ENCODE assay signal across 11 mouse cellular contexts in genomic region chr7:78576169-78576568, GRCm38 (mm10).
DNase-seq lines count a peak whose midpoint lies in the region; ATAC-seq and TF ChIP-seq lines count a peak whose summit lies in the region.
"Had no signal": no experiment of that assay in that cellular context is flagged by ENCODE, and none has a peak within 500 bp of the region (broad histone marks: within the 10 kb centered on the region; RNA-seq: fewer than 3 reads in every experiment).

No protein-coding gene starts in this region.

- intact Hi-C loops in gastrocnemius, adult 2 months (cut with DNase I): no loop called here

- no peaks in the 10 kb centered on the region for H3K36me3 ChIP-seq in forebrain, embryonic 15.5 days
- H3K36me3 ChIP-seq in midbrain, embryonic 11.5 days (ENCODE audit: control insufficient read depth, insufficient read depth, low read length): no peaks in the 10 kb centered on the region
- H3K36me3 ChIP-seq: lung, embryonic 15.5 days had no signal

- H3K9ac ChIP-seq in forebrain, embryonic 15.5 days (replicated peaks): peak overlapping the region; percentile 84
- 0 out of 2 replicates have a peak overlapping the region, but pooled peaks have one; percentile 14 for H3K9ac ChIP-seq in midbrain, embryonic 11.5 days (ENCODE audit: low read length)
- H3K9ac ChIP-seq: lung, embryonic 15.5 days had no signal

- H3K4me1 ChIP-seq in forebrain, embryonic 15.5 days: peaks cover 51% of the 10 kb centered on the region
- 0 out of 2 replicates have a peak, but pooled peaks cover 5% of the 10 kb centered on the region for H3K4me1 ChIP-seq in midbrain, embryonic 11.5 days (ENCODE audit: control insufficient read depth, insufficient read depth, low read length)

- no peak for ATAC-seq in forebrain, embryonic 15.5 days (replicated peaks)
- ATAC-seq in midbrain, embryonic 11.5 days (ENCODE audit: low FRiP score): no peak

- TF ChIP-seq POLR2A in brain, embryonic 14.5 days (IDR thresholded peaks at IDR 0.05; ENCODE audit: borderline replicate concordance, extremely low read depth, insufficient read depth, insufficient read length, poor library complexity, severe bottlenecking): no peak

- H3K4me3 ChIP-seq in gastrocnemius, adult 2 months: peak overlapping the region; percentile 65
- H3K4me3 ChIP-seq in forebrain, embryonic 15.5 days: peak overlapping the region; percentile 65
- peak overlapping the region; percentile 53 for H3K4me3 ChIP-seq in midbrain, embryonic 11.5 days (ENCODE audit: low read depth, low read length)

- 20% methylated on average over 5 of the region's 5 CpGs for WGBS in forebrain, embryonic 15.5 days
- 24% methylated on average over 5 of the region's 5 CpGs for WGBS in midbrain, embryonic 11.5 days

- DNase-seq in gastrocnemius, adult 2 months: no peak
- DNase-seq in gastrocnemius, adult 8-10 months (ENCODE audit: low spot score in 2 of 2): no peak
- peak; percentile 14 for DNase-seq in brain, embryonic 14.5 days (ENCODE audit: low read depth)
- peak; percentile 88 for DNase-seq in midbrain, embryonic 11.5 days (ENCODE audit: low spot score, missing footprints)
- no peak for DNase-seq in thymus, postnatal 25 days
- DNase-seq in frontal cortex, postnatal 25 days (ENCODE audit: low spot score in 2 of 2): no peak
- no peak for DNase-seq in layer of hippocampus, postnatal 14 days (ENCODE audit: low spot score in 2 of 2)
- DNase-seq: B cell, adult 2 months; gastrocnemius, postnatal 36 days had no signal

- no peak overlapping the region for H3K27ac ChIP-seq in gastrocnemius, adult 2 months
- peak overlapping the region; percentile 28; the same call in 1 of the 2 replicates for H3K27ac ChIP-seq in forebrain, embryonic 15.5 days (replicated peaks)
- no peak overlapping the region for H3K27ac ChIP-seq in midbrain, embryonic 11.5 days (ENCODE audit: low read depth, low read length)
- H3K27ac ChIP-seq: lung, embryonic 15.5 days had no signal

- peak overlapping the region; percentile 68 for H3K4me2 ChIP-seq in forebrain, embryonic 15.5 days (replicated peaks)
- peak overlapping the region; percentile 84 for H3K4me2 ChIP-seq in midbrain, embryonic 11.5 days

- H3K9me3 ChIP-seq in forebrain, embryonic 15.5 days: no peaks in the 10 kb centered on the region
- H3K9me3 ChIP-seq in midbrain, embryonic 11.5 days (ENCODE audit: control insufficient read depth, low read length): no peaks in the 10 kb centered on the region
- H3K9me3 ChIP-seq: lung, embryonic 15.5 days had no signal

- no peaks in the 10 kb centered on the region for H3K27me3 ChIP-seq in forebrain, embryonic 15.5 days
- peaks cover 22% of the 10 kb centered on the region for H3K27me3 ChIP-seq in midbrain, embryonic 11.5 days (ENCODE audit: control insufficient read depth, insufficient read depth, low read length)

- no peak for TF ChIP-seq CTCF in gastrocnemius, adult 2 months (IDR thresholded peaks at IDR 0.05)
- no peak for TF ChIP-seq CTCF in brain, embryonic 14.5 days (IDR thresholded peaks at IDR 0.05; ENCODE audit: borderline replicate concordance, extremely low read depth, insufficient read depth, insufficient read length)

Comparison
In these comparisons a context has a peak if more than half of its experiments do, and no peak if none do; other contexts are left out.
1. DNase-seq: peak in brain, embryonic 14.5 days (single experiment) and midbrain, embryonic 11.5 days (single experiment); none in gastrocnemius, adult 2 months (single experiment), gastrocnemius, adult 8-10 months (0 of 2), thymus, postnatal 25 days (single experiment), frontal cortex, postnatal 25 days (0 of 2) and layer of hippocampus, postnatal 14 days (0 of 2).
2. Peak in every context shown above with its lines, with median percentiles within 50 percentile points of each other: H3K4me3 ChIP-seq.